Mouse (Mus musculus): ENCODE data around the gene Ifngr1. TPM values are rescaled to one million over a fixed set of nuclear protein-coding genes. Genes with fewer than 3 reads are reported as not detected.

Gene Ifngr1
- polyA plus RNA-seq, 1 experiment: 8.6 TPM

GRCm38 (mm10) chr10:19591286-19591640 lies 486 bp upstream of the Ifngr1 start:
- H3K4me1 ChIP-seq (ENCODE audit: control insufficient read depth, insufficient read depth, low read length): no peaks in the 10 kb centered on the region
- H3K27ac ChIP-seq (ENCODE audit: insufficient read depth, low read length): no peak overlapping the region
- TF ChIP-seq CTCF (IDR thresholded peaks at IDR 0.05; ENCODE audit: low read depth, low read length): no peak
- no peak for TF ChIP-seq POLR2A (IDR thresholded peaks at IDR 0.05; ENCODE audit: insufficient read depth, low read length)
- H3K27me3 ChIP-seq (ENCODE audit: control insufficient read depth, insufficient read depth, low read length, poor library complexity, severe bottlenecking): no peaks in the 10 kb centered on the region; the same call in 1 of the 2 replicates
- no peaks in the 10 kb centered on the region for H3K9me3 ChIP-seq (replicated peaks; ENCODE audit: control insufficient read depth, insufficient read depth, low read length, poor library complexity, severe bottlenecking)
- peak overlapping the region; percentile 28 for H3K4me3 ChIP-seq (ENCODE audit: low read depth, low read length)
- no peaks in the 10 kb centered on the region for H3K36me3 ChIP-seq (ENCODE audit: control insufficient read depth, insufficient read depth, low read length, poor library complexity, severe bottlenecking)
- no peak overlapping the region for H3K9ac ChIP-seq (ENCODE audit: low read depth, poor library complexity, severe bottlenecking)

- H3K27ac ChIP-seq (ENCODE audit: insufficient read depth, low read length): no peak overlapping the region
- no peaks in the 10 kb centered on the region; the same call in 1 of the 2 replicates for H3K27me3 ChIP-seq (ENCODE audit: control insufficient read depth, insufficient read depth, low read length, poor library complexity, severe bottlenecking)
- no peaks in the 10 kb centered on the region for H3K9me3 ChIP-seq (replicated peaks; ENCODE audit: control insufficient read depth, insufficient read depth, low read length, poor library complexity, severe bottlenecking)
- no peak overlapping the region for H3K4me3 ChIP-seq (ENCODE audit: low read depth, low read length)
- no peaks in the 10 kb centered on the region for H3K4me1 ChIP-seq (ENCODE audit: control insufficient read depth, insufficient read depth, low read length)
- H3K9ac ChIP-seq (ENCODE audit: low read depth, poor library complexity, severe bottlenecking): peak overlapping the region; percentile 74
- TF ChIP-seq EP300 (IDR thresholded peaks at IDR 0.05; ENCODE audit: insufficient read depth, low read depth, low read length) (no peak), CTCF (IDR thresholded peaks at IDR 0.05; ENCODE audit: low read depth, low read length) (no peak), POLR2A (IDR thresholded peaks at IDR 0.05; ENCODE audit: insufficient read depth, low read length) (no peak)
- H3K36me3 ChIP-seq (ENCODE audit: control insufficient read depth, insufficient read depth, low read length, poor library complexity, severe bottlenecking): no peaks in the 10 kb centered on the region
Measured at GRCm38 (mm10) chr10:19592556-19592955, 807 bp downstream of the Ifngr1 start.

GRCm38 (mm10) chr10:19593296-19593695 lies 1.5 kb downstream of the Ifngr1 start:
- Histone ChIP-seq H3K36me3 (ENCODE audit: control insufficient read depth, insufficient read depth, low read length, poor library complexity, severe bottlenecking) (no peaks in the 10 kb centered on the region), H3K4me3 (ENCODE audit: low read depth, low read length) (no peak overlapping the region), H3K4me1 (ENCODE audit: control insufficient read depth, insufficient read depth, low read length) (no peaks in the 10 kb centered on the region), H3K27me3 (ENCODE audit: control insufficient read depth, insufficient read depth, low read length, poor library complexity, severe bottlenecking) (no peaks in the 10 kb centered on the region; the same call in 1 of the 2 replicates), H3K9me3 (replicated peaks; ENCODE audit: control insufficient read depth, insufficient read depth, low read length, poor library complexity, severe bottlenecking) (no peaks in the 10 kb centered on the region), H3K9ac (ENCODE audit: low read depth, poor library complexity, severe bottlenecking) (no peak overlapping the region), H3K27ac (ENCODE audit: insufficient read depth, low read length) (no peak overlapping the region)
- TF ChIP-seq EP300 (IDR thresholded peaks at IDR 0.05; ENCODE audit: insufficient read depth, low read depth, low read length) (no peak), POLR2A (IDR thresholded peaks at IDR 0.05; ENCODE audit: insufficient read depth, low read length) (no peak), CTCF (IDR thresholded peaks at IDR 0.05; ENCODE audit: low read depth, low read length) (no peak)

GRCm38 (mm10) chr10:19594201-19594905 lies 2.6 kb downstream of the Ifngr1 start:
- Histone ChIP-seq H3K9ac (ENCODE audit: low read depth, poor library complexity, severe bottlenecking) (no peak overlapping the region), H3K4me3 (ENCODE audit: low read depth, low read length) (no peak overlapping the region), H3K4me1 (ENCODE audit: control insufficient read depth, insufficient read depth, low read length) (no peaks in the 10 kb centered on the region), H3K9me3 (replicated peaks; ENCODE audit: control insufficient read depth, insufficient read depth, low read length, poor library complexity, severe bottlenecking) (no peaks in the 10 kb centered on the region), H3K27ac (ENCODE audit: insufficient read depth, low read length) (no peak overlapping the region), H3K27me3 (ENCODE audit: control insufficient read depth, insufficient read depth, low read length, poor library complexity, severe bottlenecking) (no peaks in the 10 kb centered on the region; the same call in 1 of the 2 replicates), H3K36me3 (ENCODE audit: control insufficient read depth, insufficient read depth, low read length, poor library complexity, severe bottlenecking) (no peaks in the 10 kb centered on the region)
- TF ChIP-seq POLR2A (IDR thresholded peaks at IDR 0.05; ENCODE audit: insufficient read depth, low read length) (no peak), EP300 (IDR thresholded peaks at IDR 0.05; ENCODE audit: insufficient read depth, low read depth, low read length) (no peak), CTCF (IDR thresholded peaks at IDR 0.05; ENCODE audit: low read depth, low read length) (no peak)

GRCm38 (mm10) chr10:19596866-19597265 lies 5.1 kb downstream of the Ifngr1 start:
- Histone ChIP-seq H3K9ac (ENCODE audit: low read depth, poor library complexity, severe bottlenecking) (no peak overlapping the region), H3K27ac (ENCODE audit: insufficient read depth, low read length) (no peak overlapping the region), H3K36me3 (ENCODE audit: control insufficient read depth, insufficient read depth, low read length, poor library complexity, severe bottlenecking) (no peaks in the 10 kb centered on the region), H3K9me3 (replicated peaks; ENCODE audit: control insufficient read depth, insufficient read depth, low read length, poor library complexity, severe bottlenecking) (no peaks in the 10 kb centered on the region; the same call in 1 of the 2 replicates), H3K4me1 (ENCODE audit: control insufficient read depth, insufficient read depth, low read length) (no peaks in the 10 kb centered on the region), H3K4me3 (ENCODE audit: low read depth, low read length) (no peak overlapping the region), H3K27me3 (ENCODE audit: control insufficient read depth, insufficient read depth, low read length, poor library complexity, severe bottlenecking) (no peaks in the 10 kb centered on the region; the same call in 1 of the 2 replicates)
- TF ChIP-seq CTCF (IDR thresholded peaks at IDR 0.05; ENCODE audit: low read depth, low read length) (no peak), POLR2A (IDR thresholded peaks at IDR 0.05; ENCODE audit: insufficient read depth, low read length) (no peak), EP300 (IDR thresholded peaks at IDR 0.05; ENCODE audit: insufficient read depth, low read depth, low read length) (no peak)

- H3K27ac ChIP-seq (ENCODE audit: insufficient read depth, low read length): no peak overlapping the region
- H3K36me3 ChIP-seq (ENCODE audit: control insufficient read depth, insufficient read depth, low read length, poor library complexity, severe bottlenecking): no peaks in the 10 kb centered on the region
- H3K27me3 ChIP-seq (ENCODE audit: control insufficient read depth, insufficient read depth, low read length, poor library complexity, severe bottlenecking): no peaks in the 10 kb centered on the region
- no peaks in the 10 kb centered on the region; the same call in 1 of the 2 replicates for H3K9me3 ChIP-seq (replicated peaks; ENCODE audit: control insufficient read depth, insufficient read depth, low read length, poor library complexity, severe bottlenecking)
- H3K9ac ChIP-seq (ENCODE audit: low read depth, poor library complexity, severe bottlenecking): no peak overlapping the region
- H3K4me1 ChIP-seq (ENCODE audit: control insufficient read depth, insufficient read depth, low read length): no peaks in the 10 kb centered on the region
- TF ChIP-seq POLR2A (IDR thresholded peaks at IDR 0.05; ENCODE audit: insufficient read depth, low read length): no peak
- no peak for TF ChIP-seq EP300 (IDR thresholded peaks at IDR 0.05; ENCODE audit: insufficient read depth, low read depth, low read length)
- TF ChIP-seq CTCF (IDR thresholded peaks at IDR 0.05; ENCODE audit: low read depth, low read length): no peak
- H3K4me3 ChIP-seq (ENCODE audit: low read depth, low read length): no peak overlapping the region
Measured at GRCm38 (mm10) chr10:19598091-19598490, 6.3 kb downstream of the Ifngr1 start.

Measured in ES-Bruce4 (cell line).